In the genomic region with DNA sequence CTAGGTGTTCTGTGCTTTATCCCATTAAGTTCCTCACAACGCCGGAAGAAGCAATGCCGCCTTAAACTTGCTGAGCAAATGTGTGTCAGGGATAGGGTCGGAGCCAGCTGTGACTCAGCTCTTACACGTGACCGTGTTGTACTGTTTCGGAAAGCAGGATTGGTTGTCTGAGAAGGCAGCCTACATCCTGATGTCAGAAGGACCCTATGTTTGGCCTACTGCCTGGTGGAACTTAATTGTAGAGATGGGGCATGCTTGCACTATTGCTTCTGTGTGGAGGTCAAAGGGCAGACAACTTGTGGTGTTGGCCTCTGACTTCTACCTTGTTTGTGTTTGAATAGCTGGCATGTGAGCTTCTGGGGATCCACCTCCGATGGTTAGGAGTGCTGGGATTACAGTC, we compare ENCODE assay signal across 23 mouse cellular contexts. TPM values are rescaled to one million over a fixed set of nuclear protein-coding genes. Genes with fewer than 3 reads are reported as not detected.
DNase-seq lines count a peak whose midpoint lies in the region; ATAC-seq and TF ChIP-seq lines count a peak whose summit lies in the region.
"Had no signal": no experiment of that assay in that cellular context is flagged by ENCODE, and none has a peak within 500 bp of the region (broad histone marks: within the 10 kb centered on the region; RNA-seq: fewer than 3 reads in every experiment).

No protein-coding gene starts in this region.

- no peak overlapping the region for H3K9ac ChIP-seq in liver, adult 2 months (ENCODE audit: low read depth, low read length)
- no peak overlapping the region for H3K9ac ChIP-seq in liver, embryonic 12.5 days
- no peak overlapping the region for H3K9ac ChIP-seq in liver, postnatal 0 days (replicated peaks)
- H3K9ac ChIP-seq: forebrain, embryonic 15.5 days; heart, embryonic 12.5 days; hindbrain, embryonic 12.5 days; lung, embryonic 14.5 days had no signal

- peak; percentile 40 to 64 for DNase-seq in adrenal gland, adult (ENCODE audit: inconsistent age in 2 of 2, low spot score in 1 of 2)
- DNase-seq in adrenal gland, postnatal 4 days (ENCODE audit: low spot score in 2 of 2) = no peak
- peak; percentile 83 for DNase-seq in liver, adult 2 months (ENCODE audit: extremely low read depth, low read depth, low spot score)
- DNase-seq in R1 (ENCODE audit: low read depth, low spot score) = peak; percentile 31
- no peak for DNase-seq in liver, postnatal 0 days
- no peak for DNase-seq in midbrain, embryonic 10.5 days (ENCODE audit: low spot score)
- DNase-seq: cerebellum, adult 2 months; gastrocnemius, postnatal 10 days; heart, postnatal 10 days; kidney, adult 18-20 months; kidney, postnatal 4 days; lung, embryonic 14.5 days; lung, postnatal 4 days; thymus, adult 2 months; thymus, postnatal 4 days had no signal

- no peak for ATAC-seq in liver, embryonic 12.5 days
- ATAC-seq in liver, postnatal 0 days = peak; percentile 81
- ATAC-seq in inflammation-experienced regulatory T-cells, adult 6 months = no peak
- ATAC-seq: forebrain, embryonic 15.5 days had no signal

- H3K4me1 ChIP-seq in liver, adult 2 months (ENCODE audit: control insufficient read depth, insufficient read depth, low read length) = peaks cover 8% of the 10 kb centered on the region
- H3K4me1 ChIP-seq in liver, embryonic 12.5 days = peaks cover 32% of the 10 kb centered on the region
- H3K4me1 ChIP-seq in liver, postnatal 0 days (ENCODE audit: insufficient read depth) = peaks cover 9% of the 10 kb centered on the region
- peaks cover 7% of the 10 kb centered on the region for H3K4me1 ChIP-seq in midbrain, embryonic 10.5 days

- TF ChIP-seq POLR2A in liver, adult 2 months (IDR thresholded peaks at IDR 0.05; ENCODE audit: extremely low read depth, insufficient read depth, low read length) = no peak

- no peak for TF ChIP-seq EP300 in liver, postnatal 0 days (IDR thresholded peaks at IDR 0.05; ENCODE audit: low read depth)

- no peaks in the 10 kb centered on the region for H3K27me3 ChIP-seq in liver, adult 2 months (ENCODE audit: control insufficient read depth, insufficient read depth, low read length)
- H3K27me3 ChIP-seq in liver, embryonic 12.5 days (replicated peaks) = peaks cover 9% of the 10 kb centered on the region
- no peaks in the 10 kb centered on the region for H3K27me3 ChIP-seq in liver, postnatal 0 days (ENCODE audit: insufficient read depth, low read length)
- H3K27me3 ChIP-seq in midbrain, embryonic 10.5 days (ENCODE audit: low read depth, poor library complexity, severe bottlenecking) = peaks cover 40% of the 10 kb centered on the region
- H3K27me3 ChIP-seq: forebrain, embryonic 15.5 days had no signal

- H3K9me3 ChIP-seq in liver, embryonic 12.5 days (replicated peaks) = no peaks in the 10 kb centered on the region
- H3K9me3 ChIP-seq in liver, postnatal 0 days (ENCODE audit: low read length) = no peaks in the 10 kb centered on the region
- H3K9me3 ChIP-seq in midbrain, embryonic 10.5 days (replicated peaks) = no peaks in the 10 kb centered on the region
- H3K9me3 ChIP-seq: forebrain, embryonic 15.5 days; heart, embryonic 12.5 days; hindbrain, embryonic 12.5 days had no signal

- WGBS in liver, adult 2 months = 26% methylated on average over 8 of the region's 8 CpGs
- WGBS in liver, embryonic 12.5 days (ENCODE audit: insufficient replicate concordance) = 83% methylated on average over 8 of the region's 8 CpGs
- WGBS in liver, postnatal 0 days (ENCODE audit: insufficient replicate concordance) = 62% methylated on average over 8 of the region's 8 CpGs
- 89% methylated on average over 8 of the region's 8 CpGs for WGBS in midbrain, embryonic 10.5 days

- H3K27ac ChIP-seq in liver, adult 2 months (replicated peaks; ENCODE audit: insufficient read depth, low read depth, low read length) = no peak overlapping the region; the same call in 1 of the 2 replicates
- H3K27ac ChIP-seq in liver, embryonic 12.5 days = no peak overlapping the region
- H3K27ac ChIP-seq in liver, postnatal 0 days (ENCODE audit: low read depth) = no peak overlapping the region
- no peak overlapping the region for H3K27ac ChIP-seq in midbrain, embryonic 10.5 days (replicated peaks)
- H3K27ac ChIP-seq: forebrain, embryonic 15.5 days; hindbrain, embryonic 12.5 days; left cerebral cortex, adult 2 months; stomach, postnatal 0 days had no signal

- H3K4me3 ChIP-seq in liver, adult 2 months (ENCODE audit: insufficient read depth, low read depth, low read length) = no peak overlapping the region
- H3K4me3 ChIP-seq in liver, embryonic 12.5 days = no peak overlapping the region
- H3K4me3 ChIP-seq in liver, postnatal 0 days (ENCODE audit: low read depth, low read length) = no peak overlapping the region
- no peak overlapping the region for H3K4me3 ChIP-seq in midbrain, embryonic 10.5 days
- H3K4me3 ChIP-seq: forebrain, embryonic 15.5 days; heart, embryonic 12.5 days; hindbrain, embryonic 12.5 days; left cerebral cortex, adult 2 months had no signal

- no peaks in the 10 kb centered on the region for H3K36me3 ChIP-seq in liver, adult 2 months (ENCODE audit: control insufficient read depth, insufficient read depth, low read length)
- no peaks in the 10 kb centered on the region for H3K36me3 ChIP-seq in liver, embryonic 12.5 days
- no peaks in the 10 kb centered on the region for H3K36me3 ChIP-seq in liver, postnatal 0 days (replicated peaks; ENCODE audit: insufficient read depth, low read length)
- no peaks in the 10 kb centered on the region for H3K36me3 ChIP-seq in midbrain, embryonic 10.5 days
- H3K36me3 ChIP-seq: forebrain, embryonic 15.5 days; heart, embryonic 12.5 days; hindbrain, embryonic 12.5 days had no signal

- no peak for TF ChIP-seq CTCF in liver, adult 2 months (IDR thresholded peaks at IDR 0.05; ENCODE audit: low read depth, low read length)
- no peak for TF ChIP-seq CTCF in liver, postnatal 0 days (IDR thresholded peaks at IDR 0.05; ENCODE audit: low read depth)

- no peak overlapping the region for H3K4me2 ChIP-seq in liver, embryonic 12.5 days
- no peak overlapping the region for H3K4me2 ChIP-seq in liver, postnatal 0 days (ENCODE audit: low read depth, low read length)
- H3K4me2 ChIP-seq: forebrain, embryonic 15.5 days; heart, embryonic 12.5 days; hindbrain, embryonic 12.5 days; lung, embryonic 14.5 days; midbrain, embryonic 11.5 days had no signal

- H3K79me2 ChIP-seq in liver, adult 2 months (ENCODE audit: control insufficient read depth, insufficient read depth, low read length) = no peaks in the 10 kb centered on the region; the same call in 1 of the 2 replicates

RNA-seq across cellular contexts. Expression of gene Phc2, which starts 5.7 kb away (rescaled TPM):
- 10 to 100 TPM; 91.8 to 95.1 TPM for total RNA-seq in adrenal gland, postnatal 4 days (2021)
- total RNA-seq in liver, adult 2 months (2014; rRNA removed) = 7.7 and 12.6 TPM in 2 replicates
- 28.7 and 32.3 TPM in 2 replicates for polyA plus RNA-seq in liver, adult 2 months (2012; rRNA removed)
- 30.9 and 33.2 TPM in 2 replicates for polyA plus RNA-seq in liver, embryonic 12.5 days (2016; fragmentation: Nextera tagmentation; extraction: Ambion mirVana)
- 14.6 and 18.7 TPM in 2 replicates for polyA plus RNA-seq in liver, postnatal 0 days (2015; fragmentation: Nextera tagmentation; extraction: Ambion mirVana)
- 10 to 100 TPM in 2 of 3 experiments, 1 to 10 TPM in 1; 9.9 to 16.1 (median 15.0) TPM for polyA plus RNA-seq in inflammation-experienced regulatory T-cells, adult 6 months (2017; shearing (Covaris generic))
- 20.8 and 30.0 TPM in 2 replicates for polyA plus RNA-seq in midbrain, embryonic 10.5 days (2016; fragmentation: Nextera tagmentation; extraction: Ambion mirVana)

RNA-seq across cellular contexts. Expression of gene Tlr12, which starts 41.8 kb away (rescaled TPM):
- total RNA-seq in adrenal gland, postnatal 4 days (2021) = 1 to 10 TPM in 1 of 2 experiments, under 1 TPM in 1; 0.87 to 1.4 TPM
- total RNA-seq in liver, adult 2 months (2014; rRNA removed) = 4.2 and 4.9 TPM in 2 replicates
- 3.1 and 5.5 TPM in 2 replicates for polyA plus RNA-seq in liver, adult 2 months (2012; rRNA removed)
- 1.4 and 1.5 TPM in 2 replicates for polyA plus RNA-seq in liver, embryonic 12.5 days (2016; fragmentation: Nextera tagmentation; extraction: Ambion mirVana)
- polyA plus RNA-seq in liver, postnatal 0 days (2015; fragmentation: Nextera tagmentation; extraction: Ambion mirVana) = 1.9 and 2.3 TPM in 2 replicates
- polyA plus RNA-seq in inflammation-experienced regulatory T-cells, adult 6 months (2017; shearing (Covaris generic)) = under 1 TPM; 0.31 to 0.92 (median 0.38) TPM
- polyA plus RNA-seq in midbrain, embryonic 10.5 days (2016; fragmentation: Nextera tagmentation; extraction: Ambion mirVana) = 0.72 and 0.80 TPM in 2 replicates

RNA-seq across cellular contexts. Expression of gene Zscan20, which starts 50.3 kb away (rescaled TPM):
- total RNA-seq in adrenal gland, postnatal 4 days (2021) = 1 to 10 TPM; 5.9 to 7.6 TPM
- total RNA-seq in liver, adult 2 months (2014; rRNA removed) = 1.4 and 1.7 TPM in 2 replicates
- 1.0 and 1.2 TPM in 2 replicates for polyA plus RNA-seq in liver, adult 2 months (2012; rRNA removed)
- polyA plus RNA-seq in liver, embryonic 12.5 days (2016; fragmentation: Nextera tagmentation; extraction: Ambion mirVana) = 1.7 and 1.8 TPM in 2 replicates
- 0.46 and 0.58 TPM in 2 replicates for polyA plus RNA-seq in liver, postnatal 0 days (2015; fragmentation: Nextera tagmentation; extraction: Ambion mirVana)
- 1 to 10 TPM; 2.9 to 3.9 (median 3.0) TPM for polyA plus RNA-seq in inflammation-experienced regulatory T-cells, adult 6 months (2017; shearing (Covaris generic))
- 6.1 and 8.2 TPM in 2 replicates for polyA plus RNA-seq in midbrain, embryonic 10.5 days (2016; fragmentation: Nextera tagmentation; extraction: Ambion mirVana)

Comparison
In these comparisons a context has a peak if more than half of its experiments do, and no peak if none do; other contexts are left out.
1. DNase-seq: peak in adrenal gland, adult (2 of 2), liver, adult 2 months (single experiment) and R1 (single experiment); none in adrenal gland, postnatal 4 days (0 of 2), liver, postnatal 0 days (single experiment) and midbrain, embryonic 10.5 days (single experiment).